In genomic region chr1:132594587-132594986, GRCm38 (mm10) we compare ENCODE assay signal across 7 mouse cellular contexts. TPM values are rescaled to one million over a fixed set of nuclear protein-coding genes. Genes with fewer than 3 reads are reported as not detected.
DNase-seq lines count a peak whose midpoint lies in the region; ATAC-seq lines count a peak whose summit lies in the region.

No protein-coding gene starts in this region.

- no peaks in the 10 kb centered on the region for H3K27me3 ChIP-seq in forebrain, embryonic 14.5 days (replicated peaks; ENCODE audit: control insufficient read depth, insufficient read depth, low read length)
- no peaks in the 10 kb centered on the region for H3K27me3 ChIP-seq in hindbrain, embryonic 16.5 days (replicated peaks; ENCODE audit: control insufficient read depth, insufficient read depth, low read length)
- no peaks in the 10 kb centered on the region for H3K27me3 ChIP-seq in midbrain, embryonic 15.5 days (replicated peaks)

- intact Hi-C loops in left cerebral cortex, postnatal 14 days (cut with DNase I), result loop anchor here (1.0 to 10.0 kb wide), 2 partner anchors 69 to 210 kb away; no protein-coding TSS in a partner anchor

- no peaks in the 10 kb centered on the region for H3K4me1 ChIP-seq in forebrain, embryonic 14.5 days (ENCODE audit: control insufficient read depth, insufficient read depth, low read length)
- H3K4me1 ChIP-seq in hindbrain, embryonic 16.5 days (ENCODE audit: control insufficient read depth, insufficient read depth, low read depth, low read length), result peaks cover 2% of the 10 kb centered on the region; the same call in 1 of the 2 replicates
- H3K4me1 ChIP-seq in midbrain, embryonic 15.5 days, result peaks cover 9% of the 10 kb centered on the region

- no peak overlapping the region for H3K4me3 ChIP-seq in forebrain, embryonic 14.5 days (ENCODE audit: low read depth, low read length)
- H3K4me3 ChIP-seq in hindbrain, embryonic 16.5 days (ENCODE audit: low read length), result no peak overlapping the region
- H3K4me3 ChIP-seq in midbrain, embryonic 15.5 days, result no peak overlapping the region

- peak; percentile 75 for DNase-seq in adipocyte (ENCODE audit: low spot score)
- DNase-seq in cerebellum, adult 11-12 months, result peak; percentile 79
- peak; percentile 92 for DNase-seq in forebrain, embryonic 14.5 days (ENCODE audit: low spot score)
- DNase-seq in left cerebral cortex, postnatal 14 days (ENCODE audit: low spot score in 2 of 2), result peak; percentile 79 to 83
- DNase-seq in spleen, postnatal 10 days (ENCODE audit: low spot score in 2 of 2), result peak; percentile 43 to 75

- no peaks in the 10 kb centered on the region for H3K9me3 ChIP-seq in forebrain, embryonic 14.5 days (replicated peaks; ENCODE audit: control insufficient read depth, low read length)
- no peaks in the 10 kb centered on the region for H3K9me3 ChIP-seq in hindbrain, embryonic 16.5 days (ENCODE audit: control insufficient read depth, low read length)
- H3K9me3 ChIP-seq in midbrain, embryonic 15.5 days, result no peaks in the 10 kb centered on the region

- no peak overlapping the region for H3K27ac ChIP-seq in forebrain, embryonic 14.5 days (ENCODE audit: low read depth, low read length)
- H3K27ac ChIP-seq in hindbrain, embryonic 16.5 days (ENCODE audit: low read depth, low read length), result no peak overlapping the region
- H3K27ac ChIP-seq in midbrain, embryonic 15.5 days, result peak overlapping the region; percentile 14; the same call in 1 of the 2 replicates

- peak; percentile 61 for ATAC-seq in forebrain, embryonic 14.5 days
- ATAC-seq in hindbrain, embryonic 16.5 days, result peak; percentile 73
- ATAC-seq in midbrain, embryonic 15.5 days (replicated peaks), result peak; percentile 78

- H3K4me2 ChIP-seq in forebrain, embryonic 14.5 days (ENCODE audit: low read length), result no peak overlapping the region
- H3K4me2 ChIP-seq in hindbrain, embryonic 16.5 days (ENCODE audit: low read length), result no peak overlapping the region
- H3K4me2 ChIP-seq in midbrain, embryonic 15.5 days, result no peak overlapping the region

- H3K9ac ChIP-seq in forebrain, embryonic 14.5 days (ENCODE audit: low read length), result no peak overlapping the region
- no peak overlapping the region for H3K9ac ChIP-seq in hindbrain, embryonic 16.5 days (ENCODE audit: low read depth, low read length)
- no peak overlapping the region for H3K9ac ChIP-seq in midbrain, embryonic 15.5 days

- H3K36me3 ChIP-seq in forebrain, embryonic 14.5 days (ENCODE audit: control insufficient read depth, insufficient read depth, low read length), result peaks cover 35% of the 10 kb centered on the region
- peaks cover 10% of the 10 kb centered on the region; the same call in 1 of the 2 replicates for H3K36me3 ChIP-seq in hindbrain, embryonic 16.5 days (ENCODE audit: control insufficient read depth, insufficient read depth, low read length)
- peaks cover 6% of the 10 kb centered on the region; the same call in 1 of the 2 replicates for H3K36me3 ChIP-seq in midbrain, embryonic 15.5 days (replicated peaks)

- 4% methylated on average over 4 of the region's 4 CpGs for WGBS in forebrain, embryonic 14.5 days
- 9% methylated on average over 4 of the region's 4 CpGs for WGBS in hindbrain, embryonic 16.5 days
- 13% methylated on average over 4 of the region's 4 CpGs for WGBS in midbrain, embryonic 15.5 days

RNA-seq across cellular contexts. Expression of gene Cntn2, which starts 51.5 kb away (rescaled TPM):
- polyA plus RNA-seq in forebrain, embryonic 14.5 days (2014; fragmentation: Nextera tagmentation; extraction: Ambion mirVana), result 68.0 and 102 TPM in 2 replicates
- 24.3 and 31.0 TPM in 2 replicates for polyA plus RNA-seq in hindbrain, embryonic 16.5 days (2015; fragmentation: Nextera tagmentation; extraction: Ambion mirVana)
- total RNA-seq in left cerebral cortex, postnatal 14 days (2021), result 10 to 100 TPM; 53.2 to 58.8 TPM
- 38.9 and 44.0 TPM in 2 replicates for polyA plus RNA-seq in midbrain, embryonic 15.5 days (2015; fragmentation: Nextera tagmentation; extraction: Ambion mirVana)
